Mouse (Mus musculus) kidney, adult 2 months (tissue): ENCODE measurements around the gene Ttll13.

Experiments
- CTCF ChIP-seq: fragments of 200-500 bp; conservative IDR thresholded peaks from 2 replicates; pipeline ENCODE4 v1.5.1; 2011; ENCODE audit warnings: low read depth, mild to moderate bottlenecking, control low read depth, low read length, moderate library complexity, mixed read lengths; ENCODE audit not compliant: insufficient read depth, insufficient read length
- POLR2A ChIP-seq: fragments of 200-500 bp; IDR thresholded peaks from one replicate; pipeline ENCODE4 v1.6.1; 2011; ENCODE audit warnings: low read depth, low read length, control low read depth

DNA sequence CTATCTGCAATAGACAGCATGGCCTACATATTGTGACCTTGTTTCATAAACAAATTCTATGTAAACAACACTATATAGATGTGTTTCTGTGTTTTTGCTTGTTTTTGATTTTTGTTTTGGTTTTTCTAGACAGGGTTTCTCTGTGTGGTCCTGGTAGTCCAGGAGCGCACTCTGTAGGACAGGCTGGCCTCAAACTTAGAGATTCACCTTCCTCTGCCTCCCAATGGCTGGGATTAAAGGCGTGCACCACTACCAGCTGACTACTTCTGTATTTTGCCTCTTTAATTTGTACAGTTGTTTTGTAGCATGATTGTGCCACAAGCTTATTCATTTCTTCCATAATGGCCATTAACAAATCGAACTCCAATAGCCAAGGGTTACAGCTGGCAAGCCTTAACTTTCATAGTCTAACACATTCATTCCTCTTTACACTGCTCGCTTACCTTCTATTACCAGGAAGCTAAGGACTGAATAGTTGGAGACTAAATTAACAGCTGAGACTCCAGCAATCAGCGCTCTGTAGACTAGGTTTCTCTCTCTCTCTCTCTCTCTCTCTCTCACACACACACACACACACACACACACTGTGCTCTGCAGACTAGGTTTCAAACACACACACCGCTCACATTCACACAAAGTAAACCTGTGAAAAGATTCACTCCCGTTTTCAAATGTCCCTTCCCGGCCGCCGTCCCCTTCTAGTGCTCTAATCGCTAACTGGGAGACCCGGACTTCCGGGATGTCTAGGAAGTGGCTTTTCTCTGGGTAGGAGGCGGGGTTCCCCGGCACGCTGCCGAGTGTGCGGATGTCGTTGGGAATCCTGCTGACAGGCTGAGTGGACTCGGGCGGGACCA lies 22.9 kb downstream of the Ttll13 start, which contains the start of gene Vps33b:
- no peak for TF ChIP-seq CTCF
- TF ChIP-seq POLR2A, result no peak
